Mouse (Mus musculus) hematopoietic stem cell, adult 5-6 weeks (primary cell): ENCODE results near the gene Nox1. TPM values are rescaled to one million over a fixed set of nuclear protein-coding genes. Genes with fewer than 3 reads are reported as not detected.

Source experiments
- total RNA-seq: library from RNA; stranded (forward); fragments of 172-1452, 232-1000 nt; gene quantifications from 2 replicates; pipeline ENCODE4 v1.2.3, GENCODE M21; 2017

The Nox1 gene
- total RNA-seq, 1 experiment from 2014 or later = 0.60 TPM

Other genes with a start within 250 kb of the Nox1 start
- 15.0 and 17.6 TPM in 2 replicates for gene Sytl4, start 240.1 kb downstream of the Nox1 start, total RNA-seq
- gene Cstf2, start 162.8 kb downstream of the Nox1 start, total RNA-seq = 94.9 and 176 TPM in 2 replicates
- gene Xkrx, start 59.9 kb downstream of the Nox1 start, total RNA-seq = not detected in 2 replicates
- not detected in 2 replicates for gene Arl13a, start 34.5 kb downstream of the Nox1 start, total RNA-seq
- 38.9 and 42.0 TPM in 2 replicates for gene Trmt2b, start 55.0 kb upstream of the Nox1 start, total RNA-seq
- 0.10 TPM in 1 of 2 replicates, not detected in the other for gene Tmem35a, start 73.3 kb upstream of the Nox1 start, total RNA-seq
- 23.8 and 26.8 TPM in 2 replicates for gene Cenpi, start 86.1 kb upstream of the Nox1 start, total RNA-seq
- 0.25 TPM in 1 of 2 replicates, not detected in the other for gene Drp2, start 182.6 kb upstream of the Nox1 start, total RNA-seq